8 mouse cellular contexts compared by ENCODE assay signal in genomic region chr11:84870337-84871043, GRCm38 (mm10). TPM values are rescaled to one million over a fixed set of nuclear protein-coding genes. Genes with fewer than 3 reads are reported as not detected.
DNase-seq lines count a peak whose midpoint lies in the region; ATAC-seq lines count a peak whose summit lies in the region.

TSS of gene Ggnbp2 (minus strand) at chr11:84870817.

- H3K27ac ChIP-seq in heart, embryonic 13.5 days (replicated peaks): peak within 1 kb of the TSS; percentile 99
- peak within 1 kb of the TSS; percentile 100 for H3K27ac ChIP-seq in liver, embryonic 13.5 days
- peak within 1 kb of the TSS; percentile 100 for H3K27ac ChIP-seq in stomach, embryonic 16.5 days (ENCODE audit: low read length)

- H3K36me3 ChIP-seq in heart, embryonic 13.5 days: peaks cover 11% of the 10 kb centered on the region
- H3K36me3 ChIP-seq in liver, embryonic 13.5 days: peaks cover 13% of the 10 kb centered on the region; the same call in 1 of the 2 replicates
- H3K36me3 ChIP-seq in stomach, embryonic 16.5 days (ENCODE audit: control insufficient read depth, insufficient read depth, low read length): no peaks in the 10 kb centered on the region

- H3K4me3 ChIP-seq in heart, embryonic 13.5 days: peak within 1 kb of the TSS; percentile 97
- peak within 1 kb of the TSS; percentile 100 for H3K4me3 ChIP-seq in liver, embryonic 13.5 days (replicated peaks)
- H3K4me3 ChIP-seq in stomach, embryonic 16.5 days (replicated peaks; ENCODE audit: low read length): peak within 1 kb of the TSS; percentile 97

- peak; percentile 96 for DNase-seq in CD4-positive helper T cell, adult 2 months (ENCODE audit: low read depth, low spot score)
- peak; percentile 83 for DNase-seq in brain, embryonic 18.5 days (ENCODE audit: low read depth, low spot score)
- peak; percentile 95 for DNase-seq in kidney, postnatal 14 days
- peak; percentile 83 for DNase-seq in liver, embryonic 13.5 days
- DNase-seq in neural tube, embryonic 10.5 days (ENCODE audit: extremely low spot score, low spot score): peak; percentile 94

- ATAC-seq in erythroid progenitor cell, adult 5-6 weeks (replicated peaks; ENCODE audit: low FRiP score, poor library complexity, severe bottlenecking): peak; percentile 62
- ATAC-seq in heart, embryonic 13.5 days (ENCODE audit: extremely low read depth, insufficient number of reproducible peaks, low FRiP score, low TSS enrichment): peak; percentile 85
- peak; percentile 79 for ATAC-seq in liver, embryonic 13.5 days (ENCODE audit: low read depth)
- ATAC-seq in stomach, embryonic 16.5 days (ENCODE audit: insufficient read depth, low FRiP score): peak; percentile 90

- peak within 1 kb of the TSS; percentile 93 for H3K4me2 ChIP-seq in heart, embryonic 13.5 days
- H3K4me2 ChIP-seq in liver, embryonic 13.5 days: peak within 1 kb of the TSS; percentile 78
- peak within 1 kb of the TSS; percentile 90 for H3K4me2 ChIP-seq in stomach, embryonic 16.5 days (ENCODE audit: low read depth, low read length)

- H3K9me3 ChIP-seq in heart, embryonic 13.5 days: no peaks in the 10 kb centered on the region
- no peaks in the 10 kb centered on the region for H3K9me3 ChIP-seq in liver, embryonic 13.5 days (replicated peaks)
- no peaks in the 10 kb centered on the region for H3K9me3 ChIP-seq in stomach, embryonic 16.5 days (replicated peaks; ENCODE audit: control insufficient read depth, low read length)

- peak within 1 kb of the TSS; percentile 98 for H3K9ac ChIP-seq in heart, embryonic 13.5 days
- H3K9ac ChIP-seq in liver, embryonic 13.5 days: peak within 1 kb of the TSS; percentile 100
- peak within 1 kb of the TSS; percentile 97 for H3K9ac ChIP-seq in stomach, embryonic 16.5 days (ENCODE audit: low read length)

- no peaks in the 10 kb centered on the region for H3K27me3 ChIP-seq in heart, embryonic 13.5 days (replicated peaks)
- no peaks in the 10 kb centered on the region for H3K27me3 ChIP-seq in liver, embryonic 13.5 days
- H3K27me3 ChIP-seq in stomach, embryonic 16.5 days (ENCODE audit: control insufficient read depth, insufficient read depth, low read length): no peaks in the 10 kb centered on the region

- WGBS in heart, embryonic 13.5 days: under 1% methylated on average over 48 of the region's 62 CpGs
- under 1% methylated on average over 49 of the region's 62 CpGs for WGBS in liver, embryonic 13.5 days (ENCODE audit: insufficient replicate concordance)
- under 1% methylated on average over 50 of the region's 62 CpGs for WGBS in stomach, embryonic 16.5 days

- peaks cover 30% of the 10 kb centered on the region for H3K4me1 ChIP-seq in heart, embryonic 13.5 days
- H3K4me1 ChIP-seq in liver, embryonic 13.5 days (replicated peaks): peaks cover 46% of the 10 kb centered on the region
- H3K4me1 ChIP-seq in stomach, embryonic 16.5 days (ENCODE audit: control insufficient read depth, insufficient read depth, low read length): peaks cover 13% of the 10 kb centered on the region; the same call in 1 of the 2 replicates

RNA-seq across cellular contexts. Expression of gene Ggnbp2, which starts in this region (rescaled TPM):
- total RNA-seq in erythroid progenitor cell, adult 5-6 weeks (2015; ENCODE audit: low replicate concordance): 268 and 506 TPM in 2 replicates
- 686 and 829 TPM in 2 replicates for total RNA-seq in erythroid progenitor cell, adult 5-6 weeks (2017; ENCODE audit: low replicate concordance)
- 41.7 and 49.8 TPM in 2 replicates for polyA plus RNA-seq in heart, embryonic 13.5 days (2015; fragmentation: Nextera tagmentation; extraction: Ambion mirVana)
- polyA plus RNA-seq in liver, embryonic 13.5 days (2015; fragmentation: Nextera tagmentation; extraction: Ambion mirVana): 57.8 and 62.1 TPM in 2 replicates
- 52.2 and 60.3 TPM in 2 replicates for polyA plus RNA-seq in stomach, embryonic 16.5 days (2015; fragmentation: Nextera tagmentation; extraction: Ambion mirVana)

Comparison
In these comparisons a context has a peak if more than half of its experiments do, and no peak if none do; other contexts are left out.
1. Peak in every context shown above with its lines: DNase-seq, ATAC-seq, H3K4me3 ChIP-seq and H3K27ac ChIP-seq.